In genomic region chr9:108913621-108914020, GRCm38 (mm10) we compare ENCODE assay signal across 21 mouse cellular contexts. TPM values are rescaled to one million over a fixed set of nuclear protein-coding genes. Genes with fewer than 3 reads are reported as not detected.
"Had no signal": no experiment of that assay in that cellular context is flagged by ENCODE, and none has a peak within 500 bp of the region (broad histone marks: within the 10 kb centered on the region; RNA-seq: fewer than 3 reads in every experiment).

No protein-coding gene starts in this region.

- H3K4me3 ChIP-seq: kidney, embryonic 15.5 days; limb, embryonic 13.5 days; liver, embryonic 15.5 days; lung, embryonic 15.5 days; megakaryocyte, embryonic 14.5 days; midbrain, embryonic 12.5 days; stomach, embryonic 15.5 days had no signal

- H3K9ac ChIP-seq: kidney, embryonic 15.5 days; limb, embryonic 13.5 days; liver, embryonic 15.5 days; lung, embryonic 15.5 days; midbrain, embryonic 12.5 days; stomach, embryonic 15.5 days had no signal

- H3K4me1 ChIP-seq: kidney, embryonic 15.5 days; liver, embryonic 15.5 days; lung, embryonic 15.5 days; midbrain, embryonic 12.5 days; stomach, embryonic 15.5 days had no signal

- H3K4me2 ChIP-seq: kidney, embryonic 15.5 days; limb, embryonic 13.5 days; liver, embryonic 11.5 days; liver, embryonic 15.5 days; lung, embryonic 15.5 days; midbrain, embryonic 12.5 days; stomach, embryonic 15.5 days had no signal

- H3K27me3 ChIP-seq: kidney, embryonic 15.5 days; limb, embryonic 13.5 days; liver, embryonic 15.5 days; lung, embryonic 15.5 days; midbrain, embryonic 12.5 days; stomach, embryonic 15.5 days had no signal

- H3K9me3 ChIP-seq: kidney, embryonic 15.5 days; limb, embryonic 13.5 days; liver, embryonic 15.5 days; lung, embryonic 15.5 days; megakaryocyte, embryonic 14.5 days; midbrain, embryonic 12.5 days; stomach, embryonic 15.5 days had no signal

- H3K27ac ChIP-seq: kidney, embryonic 15.5 days; limb, embryonic 13.5 days; liver, embryonic 15.5 days; lung, embryonic 15.5 days; macrophage; midbrain, embryonic 12.5 days; stomach, embryonic 15.5 days had no signal

- DNase-seq: kidney, adult 2 months; kidney, postnatal 14 days; left cerebral cortex, postnatal 4 days; lung, postnatal 14 days; right cerebral cortex, postnatal 14 days; thymus, adult 18-20 months; thymus, postnatal 14 days had no signal

- ATAC-seq: intestine, embryonic 16.5 days had no signal

- H3K36me3 ChIP-seq: kidney, embryonic 15.5 days; limb, embryonic 13.5 days; liver, embryonic 15.5 days; lung, embryonic 15.5 days; midbrain, embryonic 12.5 days; stomach, embryonic 15.5 days had no signal

RNA-seq across cellular contexts. Expression of gene Tmem89, which starts 0.8 kb away (rescaled TPM):
- total RNA-seq: left cerebral cortex, adult 18-20 months; left cerebral cortex, postnatal 10 days; monocyte, adult 5-6 weeks had no signal
- polyA plus RNA-seq: kidney, embryonic 15.5 days; limb, embryonic 13.5 days; liver, embryonic 11.5 days; liver, embryonic 15.5 days; macrophage; midbrain, embryonic 12.5 days; neural tube, embryonic 14.5 days; stomach, embryonic 15.5 days had no signal
